Mouse (Mus musculus): ENCODE results near the gene Fam83d. TPM values are rescaled to one million over a fixed set of nuclear protein-coding genes. Genes with fewer than 3 reads are reported as not detected.

Fam83d gene
- polyA plus RNA-seq (2016; fragmentation: Nextera tagmentation; extraction: Ambion mirVana) = 29.2 and 30.9 TPM in 2 replicates

DNA sequence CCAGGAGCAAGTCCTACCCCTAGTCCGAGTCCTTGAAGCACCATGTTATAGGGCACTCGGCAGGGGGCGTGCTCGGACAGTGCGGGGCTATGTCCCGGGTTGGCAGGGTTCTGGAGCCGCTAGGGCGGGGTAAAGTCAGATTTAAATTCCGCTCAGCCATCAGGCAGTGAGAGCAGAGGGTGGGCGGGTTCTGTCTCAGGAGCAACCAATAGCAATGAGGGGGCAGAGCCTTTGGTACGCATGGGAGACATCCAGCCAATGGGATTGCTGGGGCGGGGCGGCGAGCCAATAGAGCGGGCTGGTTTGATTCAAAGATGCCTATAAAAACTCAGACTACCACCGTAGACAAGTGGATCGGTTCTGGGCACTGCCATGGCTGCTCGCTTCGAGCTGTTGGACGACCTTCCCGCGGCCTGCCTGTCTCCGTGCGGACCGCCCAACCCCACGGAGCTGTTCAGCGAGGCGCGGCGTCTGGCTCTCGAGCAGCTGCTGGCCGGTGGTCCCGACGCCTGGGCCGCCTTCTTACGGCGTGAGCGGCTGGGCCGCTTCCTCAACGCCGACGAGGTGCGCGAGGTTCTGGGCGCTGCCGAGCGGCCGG is at the start of gene Fam83d:
Fam83d (plus strand) TSS at position 352 of the 598 bp plus-strand sequence.
- Histone ChIP-seq H3K9ac (peak within 1 kb of the TSS; percentile 73), H3K27me3 (replicated peaks) (no peaks in the 10 kb centered on the region), H3K9me3 (no peaks in the 10 kb centered on the region), H3K36me3 (0 out of 2 replicates have a peak, but pooled peaks cover 2% of the 10 kb centered on the region), H3K4me1 (peaks cover 42% of the 10 kb centered on the region), H3K4me2 (replicated peaks) (peak within 1 kb of the TSS; percentile 95), H3K4me3 (peak within 1 kb of the TSS; percentile 76), H3K27ac (no peak within 1 kb of the TSS)
- WGBS = under 1% methylated on average over 48 of the region's 48 CpGs
- ATAC-seq (ENCODE audit: low FRiP score, low read depth) = peak; percentile 99

DNA sequence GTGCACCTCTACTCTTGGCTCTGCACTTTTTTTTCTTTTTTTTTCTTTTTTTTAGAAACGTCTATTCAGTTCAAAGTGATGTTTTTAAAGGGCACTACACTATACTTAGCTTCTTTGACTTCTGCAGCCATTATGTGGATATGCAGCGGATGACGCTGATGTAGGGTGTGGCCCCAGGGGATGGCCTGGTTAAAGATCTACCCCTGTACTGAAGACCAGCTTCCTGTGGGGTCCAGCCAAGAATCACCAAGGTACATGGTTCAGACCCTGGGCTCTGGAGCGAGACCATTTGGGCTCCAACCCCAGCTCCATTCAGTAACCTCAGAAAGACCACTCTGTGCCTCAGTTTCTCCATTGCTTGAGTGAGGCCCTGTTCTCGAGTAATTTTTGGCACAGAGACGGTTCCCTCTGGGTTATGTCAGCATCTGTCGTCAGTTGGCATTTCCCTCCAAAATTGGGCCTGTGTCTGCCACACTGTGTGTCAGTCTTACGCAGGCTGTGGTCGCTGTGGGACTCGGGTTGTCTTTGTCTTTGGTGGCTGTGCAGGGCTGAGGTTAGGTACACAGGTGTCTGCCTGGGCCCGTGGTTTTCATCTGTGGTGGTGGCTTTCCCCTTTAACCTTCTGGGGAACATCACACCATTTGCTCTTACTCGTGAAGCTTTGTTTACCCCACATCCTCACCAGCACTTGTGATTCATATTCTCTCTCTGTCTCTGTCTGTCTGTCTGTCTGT is 48.9 kb upstream of the Fam83d start:
- Histone ChIP-seq H3K4me2 (replicated peaks) (no peak overlapping the region), H3K27me3 (replicated peaks) (no peaks in the 10 kb centered on the region), H3K36me3 (no peaks in the 10 kb centered on the region), H3K27ac (no peak overlapping the region), H3K4me1 (peaks cover 22% of the 10 kb centered on the region), H3K4me3 (no peak overlapping the region), H3K9me3 (no peaks in the 10 kb centered on the region), H3K9ac (no peak overlapping the region)
- no peak for ATAC-seq (ENCODE audit: low FRiP score, low read depth)
- 89% methylated on average over 12 of the region's 12 CpGs for WGBS

DNA sequence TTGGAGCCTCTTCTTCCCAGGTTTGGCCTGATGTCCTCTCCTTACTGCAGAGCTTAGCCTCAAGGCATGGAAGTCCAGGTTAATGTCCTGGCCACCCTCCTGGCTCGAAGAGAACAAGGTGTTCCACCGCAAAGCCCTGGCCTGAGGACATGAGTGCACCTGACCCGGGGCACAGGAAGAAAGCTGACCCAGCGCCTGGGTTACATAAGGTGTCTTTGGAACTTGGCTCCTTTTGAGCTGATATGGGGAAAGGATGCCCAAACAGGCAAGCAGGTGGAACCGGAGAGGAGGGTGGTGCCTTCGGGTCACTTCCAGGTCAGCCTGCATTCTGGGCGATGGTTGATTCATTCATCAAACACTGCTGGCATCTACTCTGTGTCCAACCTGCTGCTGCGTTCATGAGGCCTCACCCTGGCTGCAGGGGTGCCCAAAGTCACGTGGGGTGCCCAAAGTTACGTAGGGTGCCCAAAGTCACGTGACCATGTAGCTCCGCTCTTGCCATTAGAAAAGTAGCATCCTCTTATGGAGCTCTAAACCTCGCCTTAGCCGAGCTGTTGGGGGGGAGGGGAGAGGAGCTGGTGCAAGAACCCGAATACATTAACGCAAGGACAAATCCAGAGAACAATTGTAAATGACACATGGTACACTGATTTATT is 47.0 kb upstream of the Fam83d start:
- ATAC-seq (ENCODE audit: low FRiP score, low read depth) = no peak
- Histone ChIP-seq H3K27me3 (replicated peaks) (no peaks in the 10 kb centered on the region), H3K9ac (no peak overlapping the region), H3K36me3 (no peaks in the 10 kb centered on the region), H3K4me3 (no peak overlapping the region), H3K4me2 (replicated peaks) (no peak overlapping the region), H3K4me1 (peaks cover 22% of the 10 kb centered on the region), H3K9me3 (no peaks in the 10 kb centered on the region), H3K27ac (no peak overlapping the region)
- 71% methylated on average over 16 of the region's 16 CpGs for WGBS

DNA sequence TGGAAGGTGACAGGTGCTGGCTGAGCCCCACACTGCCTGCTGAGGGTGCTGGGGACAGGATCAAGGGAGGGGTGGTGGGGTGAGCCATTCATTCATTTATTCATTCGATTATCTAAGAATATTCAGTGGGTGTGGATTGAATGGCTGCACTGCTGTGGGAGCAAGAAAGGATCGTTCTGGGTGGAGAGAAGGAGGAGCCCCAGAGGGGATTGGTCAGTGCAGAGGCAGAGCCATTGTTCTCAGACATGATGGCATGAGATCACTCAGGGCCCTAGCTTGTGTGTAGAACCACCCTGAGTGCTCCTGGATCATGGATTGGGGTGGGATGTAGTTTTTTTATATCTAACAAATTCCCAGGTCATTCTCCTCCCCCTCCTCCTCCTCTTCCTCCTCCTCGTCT is 46.4 kb upstream of the Fam83d start:
- Histone ChIP-seq H3K4me2 (replicated peaks) (no peak overlapping the region), H3K36me3 (no peaks in the 10 kb centered on the region), H3K27ac (no peak overlapping the region), H3K27me3 (replicated peaks) (no peaks in the 10 kb centered on the region), H3K4me3 (no peak overlapping the region), H3K9me3 (no peaks in the 10 kb centered on the region), H3K4me1 (peaks cover 16% of the 10 kb centered on the region), H3K9ac (no peak overlapping the region)
- ATAC-seq (ENCODE audit: low FRiP score, low read depth) = no peak
- WGBS = 29% methylated on average over 3 of the region's 3 CpGs

DNA sequence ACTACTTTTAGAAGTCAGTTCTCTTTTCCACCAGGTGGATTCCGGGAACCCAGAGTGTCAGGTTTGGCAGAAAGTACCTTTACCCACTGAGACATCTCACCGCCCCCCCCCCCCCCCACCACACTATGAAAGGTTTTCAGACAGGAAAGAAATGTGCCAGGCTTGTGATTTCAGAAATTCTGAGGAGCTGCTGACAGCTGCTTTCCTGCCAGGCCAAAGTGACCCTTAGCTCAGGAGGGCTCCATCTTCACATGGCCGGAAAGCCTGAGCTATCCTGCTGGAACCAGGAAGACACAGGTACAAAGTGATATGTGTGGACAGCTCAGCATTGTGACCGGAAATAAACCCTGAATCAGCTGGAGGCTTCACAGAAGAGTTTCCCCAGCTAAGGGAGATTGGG is 45.8 kb upstream of the Fam83d start:
- Histone ChIP-seq H3K9me3 (no peaks in the 10 kb centered on the region), H3K9ac (no peak overlapping the region), H3K27ac (no peak overlapping the region), H3K4me3 (no peak overlapping the region), H3K4me1 (peaks cover 16% of the 10 kb centered on the region), H3K36me3 (no peaks in the 10 kb centered on the region), H3K4me2 (replicated peaks) (no peak overlapping the region), H3K27me3 (replicated peaks) (no peaks in the 10 kb centered on the region)
- ATAC-seq (ENCODE audit: low FRiP score, low read depth) = no peak
- WGBS = 90% methylated on average over 4 of the region's 4 CpGs

DNA sequence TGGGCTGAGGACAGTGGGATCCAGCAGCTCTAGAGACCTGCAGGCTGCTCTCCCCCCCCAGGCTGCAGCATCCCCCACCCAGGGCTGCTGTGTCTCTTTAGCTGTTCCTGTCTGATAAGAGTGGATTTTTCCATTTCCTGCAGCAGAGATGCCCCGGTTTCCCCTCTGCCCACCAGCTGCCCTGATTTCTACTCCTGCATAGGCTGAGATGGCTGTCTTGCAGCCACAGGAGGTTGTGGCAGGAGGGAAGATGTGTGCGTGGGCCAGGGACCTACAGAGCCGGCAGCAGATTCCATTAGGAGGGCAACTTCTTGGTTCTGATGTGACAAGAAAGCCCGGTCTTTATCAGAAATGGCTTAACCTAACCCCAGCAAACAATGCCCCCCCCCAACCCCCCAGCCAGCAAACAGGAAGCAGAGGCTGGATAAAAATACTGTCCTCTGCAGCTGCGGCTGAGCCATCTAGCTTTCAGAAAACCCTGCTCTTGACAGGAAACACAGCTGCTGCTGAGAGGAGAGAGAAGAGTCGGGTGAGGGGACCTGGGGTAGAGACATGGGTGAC is 44.8 kb upstream of the Fam83d start:
- Histone ChIP-seq H3K36me3 (no peaks in the 10 kb centered on the region), H3K9me3 (no peaks in the 10 kb centered on the region), H3K27ac (no peak overlapping the region), H3K4me2 (replicated peaks) (no peak overlapping the region), H3K9ac (no peak overlapping the region), H3K27me3 (replicated peaks) (no peaks in the 10 kb centered on the region), H3K4me1 (peaks cover 16% of the 10 kb centered on the region), H3K4me3 (no peak overlapping the region)
- no peak for ATAC-seq (ENCODE audit: low FRiP score, low read depth)
- WGBS = 65% methylated on average over 6 of the region's 6 CpGs

DNA sequence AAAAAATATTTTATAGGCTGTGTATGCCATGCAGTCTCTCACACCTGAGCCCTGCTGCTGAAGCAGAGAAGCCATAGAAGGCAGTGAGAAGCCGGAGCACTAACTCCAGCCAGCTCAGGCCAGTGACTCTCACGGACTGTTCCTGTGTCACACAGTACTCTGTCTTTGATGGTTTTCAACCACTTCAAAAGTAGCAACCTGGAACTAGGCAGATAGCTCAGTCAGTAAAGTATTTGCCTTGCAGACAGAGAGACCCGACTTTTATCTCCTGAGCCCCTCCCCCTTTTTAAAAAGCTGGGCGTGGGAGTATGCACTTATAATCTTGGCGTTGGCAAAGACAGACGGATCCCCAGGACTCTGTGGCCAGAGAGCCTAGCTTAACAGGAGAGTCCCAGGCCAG is 44.1 kb upstream of the Fam83d start:
- Histone ChIP-seq H3K4me2 (replicated peaks) (no peak overlapping the region), H3K27me3 (replicated peaks) (no peaks in the 10 kb centered on the region), H3K9ac (no peak overlapping the region), H3K36me3 (no peaks in the 10 kb centered on the region), H3K4me3 (no peak overlapping the region), H3K27ac (no peak overlapping the region), H3K4me1 (peaks cover 16% of the 10 kb centered on the region), H3K9me3 (no peaks in the 10 kb centered on the region)
- WGBS = 54% methylated on average over 6 of the region's 6 CpGs
- no peak for ATAC-seq (ENCODE audit: low FRiP score, low read depth)

DNA sequence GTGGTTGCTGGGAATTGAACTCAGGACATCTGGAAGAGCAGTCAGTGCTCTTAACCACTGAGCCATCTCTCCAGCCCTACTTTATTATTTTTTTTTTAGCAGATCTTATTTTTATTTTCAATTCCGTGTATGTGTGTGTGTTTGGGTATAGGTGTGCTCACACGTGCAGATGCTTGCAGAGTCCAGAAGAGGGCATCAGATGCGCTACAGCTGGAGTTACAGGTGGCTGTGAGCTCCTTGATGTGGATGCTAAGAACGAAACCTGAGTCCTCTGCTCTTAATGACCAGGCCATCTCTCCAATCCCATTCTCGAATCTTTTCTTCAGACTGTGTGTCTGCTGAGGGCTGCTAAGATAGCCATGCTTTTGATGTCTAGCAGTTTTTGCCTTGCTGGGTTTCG is 41.6 kb upstream of the Fam83d start:
- H3K27ac ChIP-seq = no peak overlapping the region
- no peaks in the 10 kb centered on the region for H3K9me3 ChIP-seq
- no peak overlapping the region for H3K4me2 ChIP-seq (replicated peaks)
- H3K9ac ChIP-seq = no peak overlapping the region
- H3K4me1 ChIP-seq = peaks cover 9% of the 10 kb centered on the region
- ATAC-seq (ENCODE audit: low FRiP score, low read depth) = no peak
- no peaks in the 10 kb centered on the region for H3K27me3 ChIP-seq (replicated peaks)
- WGBS = 69% methylated on average over 6 of the region's 6 CpGs
- H3K4me3 ChIP-seq = no peak overlapping the region
- no peaks in the 10 kb centered on the region for H3K36me3 ChIP-seq

DNA sequence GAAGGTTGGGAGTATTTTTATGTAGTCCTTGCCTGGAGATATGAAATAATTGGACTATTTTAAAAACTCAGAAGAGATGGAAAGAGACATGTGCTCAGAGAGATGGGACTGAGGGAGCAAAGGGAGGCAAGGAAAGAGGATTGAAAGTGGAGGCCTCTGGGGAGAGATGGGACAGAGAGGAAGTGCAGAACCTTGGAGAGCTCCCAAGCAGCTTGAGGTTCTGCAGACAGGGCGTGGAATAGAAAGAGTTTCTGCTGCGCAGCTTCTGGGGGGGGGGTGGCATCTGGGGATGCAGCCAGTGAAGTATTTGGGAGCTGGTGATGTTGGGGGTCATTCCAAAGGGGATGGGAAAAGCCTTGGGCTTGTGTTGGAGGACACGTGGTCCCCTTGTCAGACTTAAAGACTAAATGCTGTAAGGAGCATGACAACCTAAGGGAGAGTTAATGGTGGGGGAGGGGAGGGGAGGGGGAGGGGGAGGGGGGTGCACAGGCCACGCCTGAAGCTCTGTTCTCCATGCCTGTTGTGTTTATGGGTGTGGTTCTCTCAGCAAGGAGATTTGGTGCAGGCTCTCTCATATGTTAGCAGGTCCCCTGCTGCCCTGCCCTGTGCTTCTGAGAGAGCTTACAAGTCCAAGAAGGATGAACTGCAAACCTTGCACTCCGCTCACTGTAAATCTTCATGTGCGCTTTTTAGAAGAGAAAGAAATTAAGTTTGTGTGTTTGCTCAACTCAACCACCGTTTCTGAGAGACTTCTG is 39.7 kb upstream of the Fam83d start:
- 0 out of 2 replicates have a peak, but pooled peaks cover 2% of the 10 kb centered on the region for H3K4me1 ChIP-seq
- no peak overlapping the region for H3K4me2 ChIP-seq (replicated peaks)
- ATAC-seq (ENCODE audit: low FRiP score, low read depth) = no peak
- no peaks in the 10 kb centered on the region for H3K9me3 ChIP-seq
- WGBS = 52% methylated on average over 7 of the region's 7 CpGs
- no peak overlapping the region for H3K27ac ChIP-seq
- H3K36me3 ChIP-seq = no peaks in the 10 kb centered on the region
- H3K27me3 ChIP-seq (replicated peaks) = no peaks in the 10 kb centered on the region
- no peak overlapping the region for H3K9ac ChIP-seq
- no peak overlapping the region for H3K4me3 ChIP-seq

DNA sequence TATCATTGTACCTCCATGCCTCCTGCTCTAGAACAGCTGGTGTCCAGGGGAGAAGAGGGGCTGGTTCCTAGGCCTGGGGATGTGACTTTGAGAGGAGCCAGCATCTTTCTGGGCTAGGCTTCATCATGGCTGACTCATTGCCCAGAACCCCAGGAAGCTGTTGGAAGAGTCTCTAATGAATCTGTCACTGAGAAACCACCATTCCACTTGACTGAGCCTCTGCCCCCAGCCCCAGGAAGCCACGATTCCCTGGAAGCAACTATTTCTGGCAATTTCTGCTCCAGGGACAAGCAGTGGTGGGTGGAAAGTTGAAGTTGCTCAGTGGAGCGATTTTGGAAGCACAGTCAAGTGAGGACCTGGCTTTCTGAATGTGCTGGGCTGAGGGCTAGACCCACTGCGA is 37.0 kb upstream of the Fam83d start:
- H3K9ac ChIP-seq = no peak overlapping the region
- H3K9me3 ChIP-seq = no peaks in the 10 kb centered on the region
- H3K4me2 ChIP-seq (replicated peaks) = no peak overlapping the region
- H3K4me1 ChIP-seq = no peaks in the 10 kb centered on the region
- H3K4me3 ChIP-seq = no peak overlapping the region
- H3K27ac ChIP-seq = no peak overlapping the region
- 70% methylated on average over 3 of the region's 3 CpGs for WGBS
- no peaks in the 10 kb centered on the region for H3K36me3 ChIP-seq
- H3K27me3 ChIP-seq (replicated peaks) = no peaks in the 10 kb centered on the region
- ATAC-seq (ENCODE audit: low FRiP score, low read depth) = no peak

DNA sequence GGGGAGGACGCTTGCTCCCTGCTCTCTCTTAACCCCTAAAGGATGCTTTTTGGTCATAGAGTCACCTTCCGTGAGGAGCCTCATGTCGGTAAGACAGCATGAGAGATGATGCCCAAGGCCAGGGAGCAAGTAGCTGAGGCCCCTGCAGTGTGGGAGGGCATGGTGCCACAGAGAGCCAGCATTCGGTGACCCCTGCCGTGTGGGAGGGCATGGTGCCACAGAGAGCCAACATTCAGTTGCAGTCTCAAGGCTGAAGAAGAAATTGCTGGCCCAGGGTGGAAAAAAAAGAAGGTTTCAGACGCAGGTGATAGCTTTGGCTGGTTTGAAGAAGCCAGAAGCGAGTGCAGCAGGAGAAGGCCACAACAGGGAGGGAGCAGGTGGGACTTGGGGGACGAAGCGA is 35.4 kb upstream of the Fam83d start:
- ATAC-seq (ENCODE audit: low FRiP score, low read depth) = no peak
- H3K4me2 ChIP-seq (replicated peaks) = no peak overlapping the region
- H3K4me1 ChIP-seq = no peaks in the 10 kb centered on the region
- H3K9me3 ChIP-seq = no peaks in the 10 kb centered on the region
- WGBS = 88% methylated on average over 9 of the region's 9 CpGs
- no peak overlapping the region for H3K9ac ChIP-seq
- no peaks in the 10 kb centered on the region for H3K36me3 ChIP-seq
- H3K27me3 ChIP-seq (replicated peaks) = no peaks in the 10 kb centered on the region
- no peak overlapping the region for H3K4me3 ChIP-seq
- H3K27ac ChIP-seq = no peak overlapping the region

DNA sequence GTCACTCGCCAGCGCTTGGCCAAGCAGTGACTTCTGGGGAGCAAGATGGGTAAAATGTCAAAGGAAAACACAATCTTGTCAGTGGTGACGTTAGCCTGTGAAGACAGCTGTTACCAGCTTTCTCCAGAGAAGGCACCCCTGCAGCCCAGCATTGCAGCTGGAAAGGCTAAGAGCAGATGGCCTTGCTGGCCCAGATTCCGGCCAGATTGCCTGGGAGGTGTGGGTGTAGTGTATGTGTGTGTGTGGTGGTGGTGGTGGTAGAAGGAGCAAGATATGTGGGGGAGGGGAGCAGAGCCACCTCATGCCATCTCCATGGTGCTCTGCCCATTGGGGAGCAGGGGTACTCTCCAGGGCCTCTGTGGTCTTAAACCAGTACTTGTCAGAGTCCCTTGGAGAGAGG is 34.8 kb upstream of the Fam83d start:
- Histone ChIP-seq H3K27ac (no peak overlapping the region), H3K27me3 (replicated peaks) (no peaks in the 10 kb centered on the region), H3K36me3 (no peaks in the 10 kb centered on the region), H3K9ac (no peak overlapping the region), H3K4me2 (replicated peaks) (no peak overlapping the region), H3K4me1 (no peaks in the 10 kb centered on the region), H3K4me3 (no peak overlapping the region), H3K9me3 (no peaks in the 10 kb centered on the region)
- WGBS = 79% methylated on average over 4 of the region's 4 CpGs
- no peak for ATAC-seq (ENCODE audit: low FRiP score, low read depth)

All from neural tube, embryonic 12.5 days (tissue).